Mouse (Mus musculus) midbrain, postnatal 0 days (tissue): Measurements from ENCODE around the gene Neurod6. TPM values are rescaled to one million over a fixed set of nuclear protein-coding genes. Genes with fewer than 3 reads are reported as not detected.
A peak's percentile ranks its signal among the peaks of the same experiment; 100 is the strongest.

Experiments
- ATAC-seq: fragments of 200-750 bp; cut with Nextera tagmentation; 2 replicates; pipeline ENCODE4 v1.8.0; 2017; ENCODE audit warnings: moderate number of reproducible peaks, mild to moderate bottlenecking, moderate TSS enrichment, moderate library complexity; ENCODE audit not compliant: low FRiP score
- DNase-seq: peaks from one replicate; pipeline ENCODE4 v3.0.0-alpha.2; 2015; ENCODE audit warnings: low spot score
- H3K27ac ChIP-seq: fragments of 300-500 bp; sonication (generic); 2 replicates; pipeline ENCODE4 v1.5.1; 2014; ENCODE audit warnings: low read depth, mild to moderate bottlenecking, low read length, mixed read lengths
- H3K27me3 ChIP-seq: fragments of 300-500 bp; sonication (generic); 2 replicates; pipeline ENCODE4 v1.6.1; 2014; ENCODE audit warnings: low read length, control low read depth, mixed read lengths; ENCODE audit not compliant: insufficient read depth
- H3K36me3 ChIP-seq: fragments of 300-500 bp; sonication (generic); 2 replicates; pipeline ENCODE4 v1.6.1; 2014; ENCODE audit warnings: low read length, control low read depth, mixed read lengths; ENCODE audit not compliant: insufficient read depth
- H3K4me1 ChIP-seq: fragments of 300-500 bp; sonication (generic); 2 replicates; pipeline ENCODE4 v1.6.1; 2014; ENCODE audit warnings: mild to moderate bottlenecking, control low read depth, antibody characterized with exemption, low read length, mixed read lengths; ENCODE audit not compliant: insufficient read depth
- H3K4me2 ChIP-seq: fragments of 300-500 bp; sonication (generic); 2 replicates; pipeline ENCODE4 v1.6.1; 2014; ENCODE audit warnings: low read depth, mild to moderate bottlenecking, low read length, mixed read lengths; ENCODE audit not compliant: poor library complexity, severe bottlenecking
- H3K4me3 ChIP-seq: fragments of 300-500 bp; sonication (generic); 2 replicates; pipeline ENCODE4 v1.5.1; 2014; ENCODE audit warnings: low read depth, mild to moderate bottlenecking, low read length, moderate library complexity
- H3K9ac ChIP-seq: fragments of 300-500 bp; sonication (generic); replicated peaks from 2 replicates; pipeline ENCODE4 v1.6.1; 2014; ENCODE audit warnings: mild to moderate bottlenecking, low read length, moderate library complexity, mixed read lengths; ENCODE audit not compliant: poor library complexity, severe bottlenecking
- H3K9me3 ChIP-seq: fragments of 300-500 bp; sonication (generic); 2 replicates; pipeline ENCODE4 v1.6.1; 2016; ENCODE audit warnings: low read length, control low read depth
- CTCF ChIP-seq: IDR thresholded peaks from 2 replicates; pipeline ENCODE4 v1.5.1; 2016; ENCODE audit warnings: antibody characterized with exemption, mild to moderate bottlenecking
- WGBS: fragments of 180-500 bp; shearing (Covaris S2); extraction: QIAGEN DNeasy Blood & Tissue Kit; methylation state at CpG from one replicate; pipeline ENCODE4 v1.1.7; 2014; 5-methylcytosine and 5-hydroxymethylcytosine counted together
- polyA plus RNA-seq: library from polyadenylated mRNA; unstranded; fragments of >200 nt; fragmentation: Nextera tagmentation; extraction: Ambion mirVana; gene quantifications from 2 replicates; pipeline ENCODE4 v1.2.1, GENCODE M21; 2015
- total RNA-seq: library from RNA; depleted of rRNA; stranded (reverse); fragments of >200 nt; gene quantifications from 2 replicates; pipeline ENCODE4 v1.2.3, GENCODE M21; 2014

The Neurod6 gene
- total and polyA plus RNA-seq, 2 experiments from 2014 or later = 10.0 to 10.1 TPM

DNA sequence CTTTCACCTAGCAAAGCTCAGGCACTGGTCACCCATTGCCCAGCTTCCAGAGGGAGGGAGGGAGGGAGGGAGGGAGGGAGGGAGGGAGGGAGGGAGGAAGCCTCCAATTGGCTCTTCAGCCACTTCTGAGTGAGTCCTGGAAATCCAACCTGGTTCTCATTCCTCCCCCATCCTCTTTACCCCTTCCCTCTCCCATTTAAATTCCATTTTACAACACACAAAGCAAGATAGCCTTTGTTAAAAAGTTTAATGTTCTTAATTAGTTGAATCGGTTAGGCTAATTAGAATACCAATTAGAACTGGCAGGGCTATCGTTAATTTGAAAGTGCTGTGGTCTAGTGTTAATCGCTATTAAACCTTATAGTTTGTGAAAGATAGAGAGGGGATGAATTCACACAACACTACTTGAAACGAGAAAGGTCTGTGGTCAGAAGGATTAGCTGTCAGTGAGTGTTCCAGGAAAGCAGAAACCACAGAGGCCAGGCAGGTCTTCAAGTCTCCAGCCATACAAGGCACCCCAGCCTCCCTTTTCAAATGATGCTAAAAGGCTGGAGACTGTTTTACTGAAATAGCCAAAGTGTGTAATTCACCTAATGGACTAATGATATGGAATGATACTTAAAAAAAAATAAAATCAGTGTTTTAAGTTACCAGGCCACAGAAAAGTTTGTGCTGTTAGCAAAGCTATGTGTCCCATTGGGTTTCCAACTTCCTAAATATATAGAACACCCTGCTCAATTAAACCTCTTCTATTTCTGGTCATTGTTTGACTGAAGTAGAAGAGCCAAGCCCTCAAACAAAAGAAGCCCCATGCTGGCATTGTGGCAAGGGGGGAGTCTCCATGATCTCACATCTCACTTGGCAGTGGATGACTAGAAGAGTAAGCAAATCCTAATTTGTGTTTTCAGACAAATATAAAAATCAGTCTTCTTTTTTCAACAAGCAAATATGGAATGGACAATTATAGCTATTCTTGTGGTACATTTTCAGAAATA, 19.6 kb upstream of the Neurod6 start:
- 44% methylated on average over 4 of the region's 4 CpGs for WGBS
- no peak for TF ChIP-seq CTCF
- no peak for DNase-seq
- no peaks in the 10 kb centered on the region for H3K27me3 ChIP-seq
- no peak for ATAC-seq
- H3K9me3 ChIP-seq = no peaks in the 10 kb centered on the region
- no peak overlapping the region for H3K9ac ChIP-seq
- no peak overlapping the region for H3K4me2 ChIP-seq
- no peak overlapping the region for H3K4me3 ChIP-seq
- no peaks in the 10 kb centered on the region for H3K36me3 ChIP-seq
- no peaks in the 10 kb centered on the region for H3K4me1 ChIP-seq
- H3K27ac ChIP-seq = no peak overlapping the region

DNA sequence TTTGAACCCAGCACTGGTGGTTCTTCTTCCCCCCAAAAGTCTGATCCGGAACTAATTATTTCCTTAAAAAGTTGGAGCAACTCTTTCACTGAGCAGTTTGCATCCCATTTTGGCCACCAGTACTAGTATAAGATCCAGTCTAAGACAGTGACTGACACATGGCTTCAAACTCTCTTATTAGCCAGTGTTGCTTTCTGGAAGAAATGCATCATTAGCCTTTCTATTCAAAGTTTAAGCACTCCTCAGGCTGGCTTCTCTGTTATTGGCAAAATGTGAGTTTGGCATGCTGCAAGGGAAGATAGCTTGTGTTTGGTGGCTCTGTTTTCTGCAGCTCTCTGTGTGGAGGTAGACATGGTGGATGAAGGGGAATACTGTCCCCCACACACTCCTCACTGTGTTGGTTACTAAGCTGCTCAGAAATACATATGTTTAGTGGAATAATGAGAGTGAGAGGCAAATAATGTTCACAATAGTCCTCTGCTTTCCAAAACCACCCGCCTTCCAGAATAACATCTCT, 9.0 kb upstream of the Neurod6 start:
- H3K27me3 ChIP-seq = no peaks in the 10 kb centered on the region
- no peak for DNase-seq
- H3K9ac ChIP-seq = no peak overlapping the region
- no peak overlapping the region for H3K27ac ChIP-seq
- no peaks in the 10 kb centered on the region for H3K36me3 ChIP-seq
- TF ChIP-seq CTCF = no peak
- no peak overlapping the region for H3K4me2 ChIP-seq
- no peak overlapping the region for H3K4me3 ChIP-seq
- H3K4me1 ChIP-seq = no peaks in the 10 kb centered on the region
- 92% methylated on average over 2 of the region's 2 CpGs for WGBS
- no peak for ATAC-seq
- no peaks in the 10 kb centered on the region for H3K9me3 ChIP-seq

DNA sequence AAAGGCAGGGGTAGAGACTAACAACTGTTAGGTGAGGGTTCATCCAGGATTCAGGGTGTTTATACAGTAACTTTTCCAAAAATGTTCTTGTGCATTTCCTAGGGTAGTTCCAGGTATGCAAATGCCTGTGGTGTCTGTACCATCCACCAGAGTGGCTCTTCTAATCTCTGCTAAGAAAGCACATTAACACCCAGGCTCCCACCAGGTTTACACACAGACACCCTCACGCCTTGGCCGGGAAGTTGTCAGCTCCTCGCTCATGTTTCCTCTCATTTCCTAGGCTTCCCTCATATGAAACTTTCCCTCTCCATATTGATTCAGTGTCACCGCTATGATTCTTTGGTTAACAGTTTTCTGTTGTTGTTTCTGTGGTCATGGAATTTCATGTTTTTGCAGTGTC, 2.4 kb upstream of the Neurod6 start:
- ATAC-seq (no peak), DNase-seq (no peak)
- H3K27ac ChIP-seq = no peak overlapping the region
- H3K4me3 ChIP-seq = no peak overlapping the region
- no peak overlapping the region for H3K4me2 ChIP-seq
- 87% methylated on average over 4 of the region's 4 CpGs for WGBS
- H3K9me3 ChIP-seq = no peaks in the 10 kb centered on the region
- H3K9ac ChIP-seq = no peak overlapping the region
- H3K27me3 ChIP-seq = no peaks in the 10 kb centered on the region
- TF ChIP-seq CTCF = no peak
- no peaks in the 10 kb centered on the region; the same call in 1 of the 2 replicates for H3K4me1 ChIP-seq
- no peaks in the 10 kb centered on the region for H3K36me3 ChIP-seq

DNA sequence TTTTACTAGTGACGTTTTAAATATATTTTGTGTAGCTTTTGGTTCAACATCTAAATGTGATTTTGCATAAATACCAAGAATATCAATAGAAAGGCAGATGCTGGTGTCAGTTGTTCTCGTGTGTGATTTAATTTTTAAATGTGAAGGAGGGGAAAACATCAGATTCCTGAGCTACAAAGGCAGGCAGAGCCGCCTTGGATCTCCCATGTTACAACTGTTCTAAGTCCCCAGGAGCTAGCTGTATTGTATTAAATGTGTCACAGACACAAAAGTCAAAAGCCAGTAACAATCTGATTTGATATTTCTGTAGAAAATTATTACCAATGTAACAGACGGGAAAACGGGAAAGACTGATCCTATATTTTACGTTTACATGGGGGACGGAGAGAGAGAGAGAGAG, 1.8 kb upstream of the Neurod6 start:
- ATAC-seq = no peak
- no peak overlapping the region for H3K4me2 ChIP-seq
- H3K9me3 ChIP-seq = no peaks in the 10 kb centered on the region
- H3K9ac ChIP-seq = no peak overlapping the region
- WGBS = 75% methylated on average over 7 of the region's 7 CpGs
- DNase-seq = no peak
- H3K4me3 ChIP-seq = no peak overlapping the region
- no peak for TF ChIP-seq CTCF
- no peaks in the 10 kb centered on the region for H3K27me3 ChIP-seq
- no peaks in the 10 kb centered on the region for H3K36me3 ChIP-seq
- no peak overlapping the region for H3K27ac ChIP-seq
- H3K4me1 ChIP-seq = no peaks in the 10 kb centered on the region; the same call in 1 of the 2 replicates

DNA sequence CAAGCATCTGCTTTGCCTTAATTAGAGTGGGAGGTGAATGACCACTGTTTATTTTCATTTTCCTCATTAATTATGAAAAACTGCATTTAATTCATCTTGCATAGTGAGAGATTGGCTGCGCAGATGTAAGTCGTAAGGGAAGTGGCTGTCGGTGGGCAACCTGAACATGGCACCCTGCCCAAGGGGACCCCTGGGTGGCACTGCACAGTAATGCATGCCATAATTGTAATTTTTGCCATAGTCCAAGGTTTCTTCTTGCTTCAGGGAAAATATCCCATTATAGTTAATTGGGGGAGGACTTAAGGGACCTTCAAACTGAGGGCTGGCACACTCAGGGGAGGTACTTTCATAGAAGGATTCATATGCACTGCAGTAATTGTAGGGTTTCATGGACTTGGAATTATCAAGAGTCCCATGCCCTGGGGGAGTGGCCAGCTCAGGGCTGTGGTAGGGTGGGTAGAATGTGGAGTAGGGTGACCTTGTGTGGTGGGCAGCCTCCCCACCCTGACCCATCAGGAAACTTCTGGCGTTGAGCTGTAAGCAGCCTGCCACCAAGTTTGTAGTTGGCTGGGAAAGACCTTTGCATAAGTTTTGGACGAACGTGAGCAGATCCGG, 2.4 kb downstream of the Neurod6 start:
- H3K27ac ChIP-seq = no peak overlapping the region
- no peak overlapping the region for H3K4me2 ChIP-seq
- H3K9me3 ChIP-seq = no peaks in the 10 kb centered on the region
- H3K9ac ChIP-seq = no peak overlapping the region
- DNase-seq (no peak), ATAC-seq (no peak)
- no peaks in the 10 kb centered on the region for H3K36me3 ChIP-seq
- no peaks in the 10 kb centered on the region; the same call in 1 of the 2 replicates for H3K4me1 ChIP-seq
- no peaks in the 10 kb centered on the region for H3K27me3 ChIP-seq
- TF ChIP-seq CTCF = no peak
- WGBS = 79% methylated on average over 7 of the region's 7 CpGs
- H3K4me3 ChIP-seq = no peak overlapping the region

DNA sequence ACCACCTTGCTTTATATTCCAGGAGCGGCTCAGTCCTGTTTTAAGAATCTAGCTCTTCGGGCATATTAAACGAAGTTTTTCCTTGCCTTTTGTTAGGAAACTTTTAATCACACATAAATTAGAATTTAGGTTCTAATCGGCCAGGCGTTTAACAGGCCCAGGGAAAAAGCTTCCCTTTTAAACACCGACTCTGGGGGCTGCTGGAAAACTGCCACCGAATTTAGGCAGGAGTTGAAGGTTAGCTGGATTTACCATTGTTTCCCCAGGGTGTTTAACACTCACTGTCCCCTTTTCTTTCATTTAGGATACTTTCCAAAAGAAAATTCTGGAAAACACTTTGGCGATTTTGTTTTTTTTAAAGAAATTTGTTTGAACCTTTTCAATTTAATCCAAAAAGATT, 3.7 kb downstream of the Neurod6 start:
- DNase-seq (no peak), ATAC-seq (no peak)
- H3K4me1 ChIP-seq = no peaks in the 10 kb centered on the region; the same call in 1 of the 2 replicates
- no peak for TF ChIP-seq CTCF
- H3K36me3 ChIP-seq = no peaks in the 10 kb centered on the region
- H3K9ac ChIP-seq = no peak overlapping the region
- H3K9me3 ChIP-seq = no peaks in the 10 kb centered on the region
- H3K27me3 ChIP-seq = no peaks in the 10 kb centered on the region
- no peak overlapping the region for H3K27ac ChIP-seq
- WGBS = 20% methylated on average over 8 of the region's 8 CpGs
- peak overlapping the region; percentile 53 for H3K4me2 ChIP-seq
- peak overlapping the region; percentile 30 for H3K4me3 ChIP-seq
